Mouse (Mus musculus): ENCODE measurements around the gene Vmn2r18. TPM values are rescaled to one million over a fixed set of nuclear protein-coding genes. Genes with fewer than 3 reads are reported as not detected.

Gene Vmn2r18
- not detected in 2 replicates for polyA plus RNA-seq (2011; ENCODE audit: insufficient read depth, insufficient read length, low replicate concordance, missing spikeins)

GRCm38 (mm10) chr5:151605921-151606320 is at the start of gene Vmn2r18:
Vmn2r18 (minus strand) TSS chr5:151606021.
- H3K27ac ChIP-seq (ENCODE audit: control insufficient read depth, insufficient read depth, low read depth, low read length, poor library complexity) = no peak within 1 kb of the TSS
- TF ChIP-seq POLR2A (IDR thresholded peaks at IDR 0.05; ENCODE audit: borderline replicate concordance, control insufficient read depth, low read depth, low read length) (no peak), CTCF (IDR thresholded peaks at IDR 0.05; ENCODE audit: control insufficient read depth, insufficient read depth, low read length) (no peak)
- WGBS = 87% methylated on average over 3 of the region's 3 CpGs

DNA sequence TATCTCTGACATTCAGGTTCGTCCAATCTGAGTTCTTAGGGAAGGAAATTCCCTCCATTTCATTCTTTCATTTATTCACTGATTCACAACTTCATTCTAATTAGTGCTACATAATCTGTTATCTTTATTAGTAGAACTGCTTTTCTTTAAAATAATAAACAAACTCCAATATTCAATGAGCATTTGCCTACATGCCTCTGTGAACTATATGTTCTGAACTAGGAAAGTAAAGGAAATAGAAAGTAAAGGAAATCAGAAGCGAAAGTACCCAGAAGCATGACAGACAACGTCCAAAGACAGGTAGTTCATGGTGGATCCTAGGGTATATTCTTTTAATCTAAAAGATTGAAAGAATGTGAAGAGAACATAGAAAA is 45.6 kb upstream of the Vmn2r18 start:
- 56% methylated on average over 3 of the region's 3 CpGs for WGBS
- Histone ChIP-seq H3K27ac (ENCODE audit: control insufficient read depth, insufficient read depth, low read depth, low read length, poor library complexity) (no peak overlapping the region), H3K4me1 (ENCODE audit: control insufficient read depth, insufficient read depth, low read length) (no peaks in the 10 kb centered on the region), H3K4me3 (replicated peaks; ENCODE audit: control insufficient read depth, low read depth, low read length) (peak overlapping the region; percentile 71)
- TF ChIP-seq POLR2A (IDR thresholded peaks at IDR 0.05; ENCODE audit: borderline replicate concordance, control insufficient read depth, low read depth, low read length) (no peak), CTCF (IDR thresholded peaks at IDR 0.05; ENCODE audit: control insufficient read depth, insufficient read depth, low read length) (no peak)

More at GRCm38 (mm10) chr5:151605921-151606320, at the start of gene Vmn2r18:
- no peak within 1 kb of the TSS for H3K4me3 ChIP-seq (replicated peaks; ENCODE audit: control insufficient read depth, low read depth, low read length)
- no peaks in the 10 kb centered on the region for H3K4me1 ChIP-seq (ENCODE audit: control insufficient read depth, insufficient read depth, low read length)

DNA sequence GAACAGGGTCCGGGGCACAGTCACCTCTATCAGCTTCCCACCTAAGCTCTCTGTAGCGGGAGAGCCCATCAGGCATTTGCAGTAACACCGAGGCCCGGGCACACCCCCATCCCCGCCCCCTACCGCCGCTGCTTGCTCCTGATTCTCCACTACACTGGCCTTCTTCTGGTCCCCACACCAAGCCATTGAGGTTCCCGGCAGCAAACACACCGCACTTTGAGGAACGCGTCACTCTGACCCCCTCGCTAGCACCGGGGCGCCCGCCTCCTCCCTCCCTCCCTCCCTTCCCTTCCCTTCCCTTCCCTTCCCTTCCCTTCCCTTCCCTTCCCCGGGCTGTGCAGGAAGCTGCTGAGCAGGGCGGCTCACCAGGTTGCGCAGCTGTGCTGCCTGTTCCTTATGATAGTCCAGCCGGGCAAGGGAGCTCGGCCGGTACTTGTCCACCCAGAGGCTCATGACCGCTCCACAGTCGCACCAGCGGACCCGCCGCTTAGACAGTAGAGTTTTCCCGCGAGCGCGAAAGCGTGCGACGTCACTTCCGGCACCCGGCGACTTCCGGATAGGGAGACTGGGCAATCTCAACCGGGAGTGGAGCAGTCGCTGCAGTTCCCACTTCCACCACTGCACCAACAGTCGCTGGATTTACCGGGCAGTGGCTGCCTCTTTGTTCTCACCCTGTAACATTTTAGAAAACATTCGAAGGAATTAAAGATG is 45.0 kb upstream of the Vmn2r18 start, which contains the start of gene Rfc3:
TSS of gene Rfc3 (minus strand) at position 543 of the 711 bp plus-strand sequence.
- peak within 1 kb of the TSS; percentile 27; the same call in 1 of the 2 replicates for H3K27ac ChIP-seq (ENCODE audit: control insufficient read depth, insufficient read depth, low read depth, low read length, poor library complexity)
- under 1% methylated on average over 42 of the region's 42 CpGs for WGBS
- TF ChIP-seq POLR2A (IDR thresholded peaks at IDR 0.05; ENCODE audit: borderline replicate concordance, control insufficient read depth, low read depth, low read length) (peak; percentile 73; the same call in 1 of the 2 replicates), CTCF (IDR thresholded peaks at IDR 0.05; ENCODE audit: control insufficient read depth, insufficient read depth, low read length) (peak; percentile 69)
- H3K4me3 ChIP-seq (replicated peaks; ENCODE audit: control insufficient read depth, low read depth, low read length) = peak within 1 kb of the TSS; percentile 71
- H3K4me1 ChIP-seq (ENCODE audit: control insufficient read depth, insufficient read depth, low read length) = no peaks in the 10 kb centered on the region

GRCm38 (mm10) chr5:151644845-151645244 is 39.0 kb upstream of the Vmn2r18 start:
- H3K4me3 ChIP-seq (replicated peaks; ENCODE audit: control insufficient read depth, low read depth, low read length) = no peak overlapping the region
- TF ChIP-seq POLR2A (IDR thresholded peaks at IDR 0.05; ENCODE audit: borderline replicate concordance, control insufficient read depth, low read depth, low read length) (no peak), CTCF (IDR thresholded peaks at IDR 0.05; ENCODE audit: control insufficient read depth, insufficient read depth, low read length) (peak; percentile 61)
- H3K4me1 ChIP-seq (ENCODE audit: control insufficient read depth, insufficient read depth, low read length) = no peaks in the 10 kb centered on the region; the same call in 1 of the 2 replicates
- H3K27ac ChIP-seq (ENCODE audit: control insufficient read depth, insufficient read depth, low read depth, low read length, poor library complexity) = no peak overlapping the region
- 88% methylated on average over 7 of the region's 7 CpGs for WGBS

DNA sequence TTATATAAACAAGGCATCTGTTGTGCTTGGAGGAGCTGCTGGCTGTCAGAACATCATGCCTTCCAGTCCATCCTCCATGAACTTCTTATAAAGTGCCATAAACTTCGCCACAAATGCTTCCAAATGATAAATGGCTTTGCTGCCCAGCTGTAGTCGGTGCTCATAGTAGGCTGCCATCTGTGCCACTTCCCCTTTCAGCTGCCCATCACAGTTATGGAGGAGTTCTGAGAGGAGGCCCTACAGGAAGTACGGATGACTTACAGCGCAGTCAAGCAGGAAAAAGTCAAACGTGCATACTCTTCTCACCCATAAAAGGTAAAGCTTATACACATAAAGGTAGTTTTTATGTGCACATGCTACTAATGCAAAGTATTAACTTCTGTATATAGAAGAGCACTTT is 37.0 kb upstream of the Vmn2r18 start:
- no peak for TF ChIP-seq CTCF (IDR thresholded peaks at IDR 0.05; ENCODE audit: control insufficient read depth, insufficient read depth, low read length)
- TF ChIP-seq POLR2A (IDR thresholded peaks at IDR 0.05; ENCODE audit: borderline replicate concordance, control insufficient read depth, low read depth, low read length) = no peak
- Histone ChIP-seq H3K4me1 (ENCODE audit: control insufficient read depth, insufficient read depth, low read length) (no peaks in the 10 kb centered on the region; the same call in 1 of the 2 replicates), H3K27ac (ENCODE audit: control insufficient read depth, insufficient read depth, low read depth, low read length, poor library complexity) (no peak overlapping the region; the same call in 1 of the 2 replicates), H3K4me3 (replicated peaks; ENCODE audit: control insufficient read depth, low read depth, low read length) (no peak overlapping the region)
- WGBS = 21% methylated on average over 5 of the region's 5 CpGs

- TF ChIP-seq CTCF (IDR thresholded peaks at IDR 0.05; ENCODE audit: control insufficient read depth, insufficient read depth, low read length) (no peak), POLR2A (IDR thresholded peaks at IDR 0.05; ENCODE audit: borderline replicate concordance, control insufficient read depth, low read depth, low read length) (no peak)
- 94% methylated on average over 1 of the region's 1 CpGs for WGBS
- Histone ChIP-seq H3K4me1 (ENCODE audit: control insufficient read depth, insufficient read depth, low read length) (no peaks in the 10 kb centered on the region; the same call in 1 of the 2 replicates), H3K27ac (ENCODE audit: control insufficient read depth, insufficient read depth, low read depth, low read length, poor library complexity) (0 out of 2 replicates have a peak overlapping the region, but pooled peaks have one; percentile 0), H3K4me3 (replicated peaks; ENCODE audit: control insufficient read depth, low read depth, low read length) (no peak overlapping the region)
Measured at GRCm38 (mm10) chr5:151642102-151642501, 36.3 kb upstream of the Vmn2r18 start.

DNA sequence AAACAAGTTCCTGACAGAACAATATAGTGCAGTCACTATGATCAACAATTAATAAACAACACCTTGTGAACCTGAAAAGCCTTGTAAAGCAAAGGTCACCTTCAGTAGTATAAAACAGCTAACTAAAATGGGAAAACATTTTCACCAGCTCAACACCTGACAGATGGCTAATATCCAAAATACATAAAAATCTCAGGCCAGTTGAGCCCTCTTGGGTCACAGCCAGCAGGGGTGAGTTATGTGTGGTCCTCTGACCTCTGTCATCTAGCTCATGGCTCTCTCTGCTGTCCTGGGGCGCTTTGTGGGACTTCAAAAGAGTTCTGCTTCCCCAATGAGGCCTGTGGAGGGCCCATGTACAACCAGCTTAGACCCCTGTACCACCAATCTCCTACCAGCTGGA is 4.1 kb downstream of the Vmn2r18 start:
- H3K4me1 ChIP-seq (ENCODE audit: control insufficient read depth, insufficient read depth, low read length) = no peaks in the 10 kb centered on the region
- WGBS = 59% methylated on average over 1 of the region's 1 CpGs
- H3K27ac ChIP-seq (ENCODE audit: control insufficient read depth, insufficient read depth, low read depth, low read length, poor library complexity) = no peak overlapping the region
- H3K4me3 ChIP-seq (replicated peaks; ENCODE audit: control insufficient read depth, low read depth, low read length) = no peak overlapping the region
- TF ChIP-seq CTCF (IDR thresholded peaks at IDR 0.05; ENCODE audit: control insufficient read depth, insufficient read depth, low read length) = no peak

Other genes with a start within 250 kb of the Vmn2r18 start
- gene Gm42906, start 177.9 kb downstream of the Vmn2r18 start, polyA plus RNA-seq (2011; ENCODE audit: insufficient read depth, insufficient read length, low replicate concordance, missing spikeins) = not detected in 2 replicates
- gene Rfc3, start 45.2 kb upstream of the Vmn2r18 start, polyA plus RNA-seq (2011; ENCODE audit: insufficient read depth, insufficient read length, low replicate concordance, missing spikeins) = 67.0 and 90.0 TPM in 2 replicates

All from bone marrow, adult 2 months (tissue).